Mouse (Mus musculus): ENCODE results near the gene Polr3a.

Gene Polr3a

DNA sequence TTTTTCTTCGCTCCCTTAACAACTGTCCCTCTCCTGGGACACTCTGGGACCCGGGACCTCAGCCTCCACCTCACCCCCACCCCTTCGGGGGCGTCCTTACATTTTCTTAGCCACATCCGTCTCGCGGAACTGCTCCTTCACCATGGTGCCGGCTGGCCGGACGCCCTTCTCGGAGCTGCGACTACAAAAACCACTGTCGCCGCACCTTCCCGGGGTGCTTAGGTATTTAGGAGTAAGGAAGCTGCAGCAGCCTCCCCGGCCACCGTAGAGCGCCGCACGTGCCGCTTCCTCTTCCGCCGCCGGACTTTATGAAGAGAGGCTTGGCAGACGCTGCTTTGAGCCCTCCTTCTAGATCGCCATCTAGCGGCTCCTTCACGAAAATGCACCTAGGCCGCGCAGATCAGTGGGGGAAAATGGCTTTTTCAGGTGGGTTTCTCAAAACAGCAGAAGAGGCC is at the start of gene Polr3a, which contains the start of gene Rps24:
Polr3a (minus strand) TSS at position 286 of the 455 bp plus-strand sequence.
Rps24 (plus strand) TSS at position 353 of the 455 bp plus-strand sequence.
- in situ Hi-C loops (cut with MboI; ENCODE audit: unreplicated experiment in 2 of 2) = loop anchor here in 1 of 2 experiments (25.0 kb wide), 2 partner anchors 626 to 976 kb away; partner anchors contain the start of gene Zmiz1

DNA sequence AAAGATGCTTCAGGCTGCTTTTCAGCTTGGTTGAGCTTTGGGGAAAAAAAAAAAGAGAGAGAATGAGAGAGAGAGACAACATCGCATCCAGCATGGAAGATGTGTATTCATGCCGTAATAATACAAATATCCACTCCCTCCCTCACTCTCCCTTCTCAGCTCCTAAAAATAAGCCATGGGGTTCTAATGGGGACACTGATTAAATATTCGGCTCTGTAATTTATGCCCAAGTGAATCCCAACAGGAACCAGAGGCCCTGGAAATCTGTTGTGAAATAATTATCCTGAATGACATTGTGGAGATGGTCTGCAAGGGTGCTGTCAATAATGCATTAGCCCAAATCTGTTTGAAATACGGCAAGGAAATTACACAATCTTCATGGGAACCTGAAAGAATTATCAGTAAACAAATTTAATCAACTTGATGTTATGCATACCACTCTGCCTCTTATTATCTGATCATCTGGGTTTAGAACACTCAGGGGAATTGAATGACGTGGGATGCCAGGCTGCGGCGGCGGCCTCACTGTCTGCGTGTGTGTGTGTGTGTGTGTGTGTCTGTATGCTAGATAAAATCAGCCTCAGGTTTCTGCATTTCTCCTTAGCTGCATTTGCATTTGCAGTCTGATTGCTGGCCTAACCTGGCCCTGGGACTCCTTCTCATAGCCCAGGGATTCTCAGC is 48.1 kb upstream of the Polr3a start:
- in situ Hi-C loops (cut with MboI; ENCODE audit: unreplicated experiment in 2 of 2) = no loop called here

DNA sequence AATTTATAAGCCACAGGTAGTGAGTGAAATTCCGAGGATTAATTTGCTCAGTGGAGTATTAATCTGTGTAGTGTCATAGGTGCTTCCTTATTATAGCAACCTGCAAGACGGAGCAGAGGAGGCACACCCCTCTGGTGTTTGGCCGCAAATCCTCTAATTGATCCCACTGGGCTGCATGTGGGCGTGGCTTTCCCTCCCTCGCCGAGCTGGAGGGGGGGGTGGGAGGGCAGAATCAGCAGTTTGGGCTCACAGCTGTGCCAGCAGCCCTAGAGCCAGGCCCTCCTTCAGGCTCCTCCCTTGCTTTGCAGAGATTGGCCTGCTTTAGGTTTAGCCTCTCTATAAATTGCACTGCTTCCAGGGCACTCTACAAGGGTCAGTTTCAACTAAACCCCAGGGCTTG is 43.4 kb upstream of the Polr3a start:
- in situ Hi-C loops (cut with MboI; ENCODE audit: unreplicated experiment in 2 of 2) = no loop called here

DNA sequence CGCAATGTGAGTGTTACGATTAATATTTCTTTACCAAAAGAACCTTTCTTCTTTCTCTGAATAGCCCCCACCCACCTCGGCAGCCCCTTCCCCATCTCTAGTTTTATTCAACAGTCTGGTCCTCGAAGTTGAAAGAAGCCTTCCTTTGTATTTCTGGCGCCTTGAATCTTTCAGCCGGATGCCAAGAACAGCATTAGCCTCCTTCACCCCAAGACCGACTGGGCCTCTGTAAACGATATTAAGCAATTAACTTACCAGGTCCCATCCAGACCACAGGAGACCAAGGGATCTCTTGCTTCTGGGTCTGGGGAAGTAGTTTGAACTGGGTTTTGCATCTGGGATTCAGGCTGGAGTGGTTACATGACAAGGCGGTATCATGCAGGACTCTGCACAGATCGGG is 39.6 kb upstream of the Polr3a start:
- in situ Hi-C loops (cut with MboI; ENCODE audit: unreplicated experiment in 2 of 2) = no loop called here

DNA sequence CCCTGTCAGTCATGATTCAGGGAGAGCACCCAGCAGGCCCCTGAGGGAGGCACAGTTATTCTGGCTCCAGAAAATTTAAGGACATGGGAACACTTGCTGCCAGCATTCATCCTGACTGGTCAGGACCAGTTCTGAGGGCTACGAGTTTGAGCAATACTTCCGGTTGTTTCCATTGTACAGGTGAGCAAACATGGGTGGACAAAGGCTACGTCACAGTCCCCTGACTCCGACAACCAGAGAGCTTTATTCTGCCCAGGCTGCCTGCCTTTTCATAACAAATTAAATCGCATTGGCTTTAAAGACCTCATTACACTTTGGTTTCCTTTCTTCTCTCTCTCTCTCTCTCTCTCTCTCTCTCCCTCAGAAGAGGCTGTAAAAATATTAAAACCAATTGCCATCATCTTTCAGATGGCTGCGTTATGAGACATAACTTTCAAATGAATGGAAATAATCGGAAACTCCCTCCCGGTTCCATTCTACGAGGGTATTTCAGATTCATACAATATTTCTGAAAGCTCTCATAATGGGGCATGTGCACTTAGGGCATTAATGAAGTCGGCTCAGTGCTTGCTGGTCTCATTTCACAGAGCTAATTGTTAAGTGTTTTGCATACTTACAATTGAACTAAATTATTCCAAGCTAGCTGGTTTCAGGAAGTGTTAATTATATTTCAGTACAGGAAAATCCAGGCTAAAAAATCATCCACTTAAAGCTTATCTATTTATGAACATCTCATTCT is 39.0 kb upstream of the Polr3a start:
- in situ Hi-C loops (cut with MboI; ENCODE audit: unreplicated experiment in 2 of 2) = no loop called here

DNA sequence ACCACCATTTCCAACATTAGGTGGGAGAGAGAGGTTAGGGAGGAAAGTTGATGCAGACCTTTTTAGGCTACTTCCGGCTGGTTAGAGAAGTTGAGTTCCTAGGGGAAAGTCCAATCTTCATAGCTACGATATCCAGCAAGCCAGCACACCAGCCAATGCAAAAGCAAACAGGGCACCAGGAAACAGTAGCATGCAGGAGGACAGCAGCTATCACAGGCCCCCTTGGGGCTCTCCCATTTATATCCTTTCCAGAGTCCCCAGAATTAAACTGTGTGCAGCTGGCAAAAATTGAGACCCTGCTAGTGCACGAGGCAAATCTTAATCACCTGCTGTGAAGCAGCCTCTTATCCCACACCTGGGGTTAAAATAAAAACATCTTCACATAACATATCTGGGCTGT is 38.3 kb upstream of the Polr3a start:
- in situ Hi-C loops (cut with MboI; ENCODE audit: unreplicated experiment in 2 of 2) = no loop called here

DNA sequence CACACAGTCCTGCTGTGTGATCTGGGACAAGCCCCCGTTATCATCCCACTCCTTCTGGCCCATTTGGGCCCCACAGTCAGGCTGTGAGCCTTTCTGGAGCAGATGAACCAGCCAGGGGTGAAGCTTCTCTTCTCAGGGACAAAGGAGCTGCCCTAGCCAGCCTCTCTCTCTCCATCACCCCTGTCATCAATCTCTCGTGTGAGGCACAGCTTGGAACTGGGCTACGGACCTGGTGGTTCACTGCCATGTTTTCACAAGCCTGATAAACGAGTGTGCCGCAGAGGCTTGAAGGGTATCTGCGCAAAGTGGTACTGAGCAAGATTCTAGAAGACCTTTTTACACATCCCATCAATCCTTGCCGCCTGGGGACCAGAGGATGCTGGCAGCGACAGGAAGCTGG is 34.7 kb upstream of the Polr3a start:
- in situ Hi-C loops (cut with MboI; ENCODE audit: unreplicated experiment in 2 of 2) = loop anchor here in 1 of 2 experiments (25.0 kb wide), 1 partner anchor 791 kb away; no protein-coding TSS in a partner anchor

DNA sequence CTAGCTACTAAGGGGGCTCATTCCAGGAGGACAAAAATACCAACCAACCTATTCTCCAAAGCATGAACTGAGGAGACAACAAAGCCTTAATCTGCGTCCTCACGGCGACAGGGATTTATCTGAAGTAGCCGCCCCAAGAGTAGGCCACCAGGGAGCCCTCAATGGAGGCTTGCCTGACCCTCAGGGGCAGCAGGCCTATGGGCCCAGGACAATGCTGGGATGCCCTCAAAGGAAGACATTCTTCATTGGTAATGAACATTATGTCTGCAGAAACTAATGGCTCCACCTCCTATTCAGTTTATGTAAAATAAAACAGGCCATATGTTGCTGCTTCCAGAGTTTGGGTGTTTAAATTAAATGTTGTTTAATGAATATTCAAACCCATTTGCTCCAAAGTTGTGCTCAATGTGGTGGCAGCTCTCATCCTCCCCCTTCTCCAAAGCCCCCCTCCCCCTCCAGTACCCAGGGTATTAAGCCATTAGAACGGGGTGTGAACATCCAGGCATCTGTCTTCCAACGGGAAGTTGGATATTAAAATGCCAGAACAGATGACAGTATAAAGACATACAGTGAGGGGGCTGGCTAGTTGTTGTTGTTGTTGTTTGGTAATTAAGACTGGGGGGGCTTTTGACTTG is 25.8 kb upstream of the Polr3a start:
- in situ Hi-C loops (cut with MboI; ENCODE audit: unreplicated experiment in 2 of 2) = loop anchor here (10.0 to 25.0 kb wide), 2 partner anchors 800 to 1292 kb away; no protein-coding TSS in a partner anchor

DNA sequence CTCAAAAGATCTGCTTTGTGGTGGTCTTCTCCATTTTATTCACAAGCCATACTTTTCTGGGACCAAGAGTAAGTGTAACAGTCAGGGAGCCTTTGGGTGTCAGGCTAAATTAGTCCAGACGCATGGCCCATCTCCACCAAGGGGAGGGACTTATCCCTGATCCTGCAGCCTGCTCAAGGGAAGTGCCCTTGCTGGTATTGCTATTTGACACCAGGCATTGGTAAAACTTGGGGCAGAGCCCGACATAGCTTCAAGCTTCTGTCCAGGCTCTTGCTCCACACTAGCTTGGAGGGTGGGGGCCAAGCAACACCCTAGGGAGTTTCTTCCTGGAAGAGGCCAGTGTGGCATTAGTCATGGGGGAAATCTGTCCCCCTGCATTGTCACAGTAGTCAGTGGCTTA is 23.8 kb upstream of the Polr3a start:
- in situ Hi-C loops (cut with MboI; ENCODE audit: unreplicated experiment in 2 of 2) = loop anchor here (10.0 to 25.0 kb wide), 2 partner anchors 802 to 1294 kb away; no protein-coding TSS in a partner anchor

DNA sequence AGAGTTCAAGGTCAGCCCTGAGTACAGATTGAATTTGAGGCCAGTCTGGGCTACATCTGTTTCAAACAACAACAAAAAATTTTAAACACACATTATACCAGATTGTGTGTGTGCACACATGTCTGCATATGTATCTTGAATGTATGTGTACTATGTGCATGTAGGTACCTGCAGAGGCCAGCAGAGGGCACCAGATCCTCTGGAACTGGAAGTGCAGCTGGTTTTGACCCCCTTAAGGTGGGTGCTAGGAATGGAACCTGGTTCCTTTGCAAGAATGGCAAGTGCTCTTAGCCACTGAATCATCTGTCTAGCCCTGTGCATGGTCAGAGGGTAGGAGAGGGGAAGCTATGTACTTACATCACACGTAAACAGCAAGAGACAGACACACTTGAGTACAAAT is 23.4 kb upstream of the Polr3a start:
- in situ Hi-C loops (cut with MboI; ENCODE audit: unreplicated experiment in 2 of 2) = loop anchor here (10.0 to 25.0 kb wide), 2 partner anchors 802 to 1295 kb away; no protein-coding TSS in a partner anchor

DNA sequence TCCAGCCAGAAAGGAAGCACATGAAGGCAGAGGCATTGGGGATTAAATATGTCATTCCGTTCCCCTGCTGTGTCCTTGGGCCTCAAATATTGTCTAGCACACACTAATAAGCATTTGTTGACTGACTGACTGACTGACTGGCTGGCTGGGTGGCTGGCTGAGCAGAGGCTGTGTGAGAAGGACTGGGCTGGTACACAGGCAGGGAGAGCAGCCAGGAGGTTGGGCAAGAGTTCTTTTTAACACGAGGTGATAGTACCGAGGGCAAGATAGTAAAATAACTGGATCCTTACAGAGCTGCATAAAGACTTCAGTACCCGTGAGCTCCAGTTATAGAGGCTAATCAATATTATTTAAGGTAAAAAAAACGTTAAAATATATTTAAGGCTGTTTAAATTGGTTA is 22.7 kb upstream of the Polr3a start:
- in situ Hi-C loops (cut with MboI; ENCODE audit: unreplicated experiment in 2 of 2) = loop anchor here (10.0 to 25.0 kb wide), 2 partner anchors 803 to 815 kb away; no protein-coding TSS in a partner anchor

DNA sequence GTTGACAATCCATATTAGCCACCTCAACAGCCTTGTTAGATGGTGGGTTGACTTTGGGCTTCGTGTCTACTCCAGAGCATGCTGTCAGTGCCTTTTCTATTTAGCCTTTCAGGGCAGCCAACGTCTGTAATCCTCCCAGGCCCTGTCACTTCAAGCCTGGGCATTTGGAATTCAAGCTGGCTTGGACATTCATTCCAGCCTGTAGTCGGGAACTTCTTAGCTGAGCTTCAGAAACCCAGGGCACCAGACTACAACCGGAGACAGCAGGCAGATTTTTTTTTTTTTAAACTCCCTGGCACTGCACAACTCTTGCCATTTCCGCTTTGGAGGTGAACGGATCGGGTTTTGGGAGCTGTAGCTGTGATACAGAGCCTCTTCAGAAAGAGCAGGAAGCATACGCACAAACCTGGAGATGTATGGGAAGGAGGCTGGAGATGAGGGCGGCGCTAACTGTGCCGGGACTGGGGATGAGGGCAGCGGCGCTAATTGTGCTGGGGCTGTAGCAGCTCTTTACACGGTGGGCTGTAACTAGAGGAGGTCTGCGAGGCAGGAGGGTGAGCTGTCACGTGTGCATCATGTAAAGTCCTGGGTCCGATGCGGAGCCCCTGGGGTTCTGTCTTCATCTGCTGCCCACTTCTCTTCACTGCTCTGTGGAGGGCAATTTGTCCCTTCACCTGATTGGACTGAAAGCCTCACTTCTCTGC is 21.4 kb upstream of the Polr3a start:
- in situ Hi-C loops (cut with MboI; ENCODE audit: unreplicated experiment in 2 of 2) = loop anchor here (10.0 to 25.0 kb wide), 2 partner anchors 804 to 817 kb away; no protein-coding TSS in a partner anchor

DNA sequence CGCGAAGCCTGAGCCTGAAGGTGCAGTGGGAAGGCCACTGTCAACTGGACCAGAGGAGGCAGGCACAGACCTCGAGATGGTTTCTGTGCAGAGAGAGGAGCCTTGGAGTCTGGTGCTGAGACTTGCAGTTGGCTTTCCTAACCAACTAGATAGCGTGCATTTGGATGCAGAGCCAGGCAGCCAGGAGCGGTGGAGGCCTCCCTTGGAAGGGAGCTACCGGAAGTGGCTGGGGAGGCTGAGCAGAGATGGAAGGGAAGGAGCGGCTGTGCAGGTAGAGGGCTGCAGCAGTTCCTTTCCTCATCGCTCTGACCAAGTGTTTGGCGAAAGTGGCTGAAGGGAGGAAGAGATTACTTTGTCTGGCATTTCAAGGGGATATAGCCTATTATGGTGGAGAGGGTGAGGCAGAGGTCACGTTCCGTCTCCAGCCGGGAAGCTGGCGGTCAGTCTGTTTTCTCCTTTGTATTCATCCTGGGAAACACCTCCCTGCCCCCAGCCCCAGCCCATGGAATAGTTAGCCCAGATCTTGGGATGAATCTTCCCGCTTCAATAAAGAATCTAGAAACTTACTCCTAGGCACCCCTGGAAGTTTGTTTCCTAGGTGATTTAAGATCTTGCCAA is 20.7 kb upstream of the Polr3a start:
- in situ Hi-C loops (cut with MboI; ENCODE audit: unreplicated experiment in 2 of 2) = loop anchor here (10.0 to 25.0 kb wide), 2 partner anchors 805 to 817 kb away; no protein-coding TSS in a partner anchor

DNA sequence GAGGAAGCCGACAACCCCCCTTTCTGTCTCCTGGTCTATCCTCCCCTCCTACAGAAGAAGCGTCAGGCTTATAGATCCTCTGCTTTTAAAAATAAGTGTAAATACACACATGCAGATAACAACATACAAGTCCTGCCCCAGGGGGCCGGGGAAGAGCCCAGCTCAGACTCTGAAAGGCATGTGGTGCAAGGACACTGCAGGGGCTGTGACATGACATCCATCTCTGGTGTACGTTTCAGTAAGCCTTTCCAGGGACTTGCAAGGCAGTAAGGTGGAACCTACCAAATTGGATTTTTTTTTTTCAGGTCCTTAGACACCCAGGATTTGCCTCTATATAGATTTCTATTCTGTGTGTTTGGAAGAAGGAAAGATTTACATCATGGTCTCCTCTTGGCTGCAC is 14.4 kb upstream of the Polr3a start:
- in situ Hi-C loops (cut with MboI; ENCODE audit: unreplicated experiment in 2 of 2) = loop anchor here (10.0 to 25.0 kb wide), 2 partner anchors 811 to 824 kb away; no protein-coding TSS in a partner anchor

DNA sequence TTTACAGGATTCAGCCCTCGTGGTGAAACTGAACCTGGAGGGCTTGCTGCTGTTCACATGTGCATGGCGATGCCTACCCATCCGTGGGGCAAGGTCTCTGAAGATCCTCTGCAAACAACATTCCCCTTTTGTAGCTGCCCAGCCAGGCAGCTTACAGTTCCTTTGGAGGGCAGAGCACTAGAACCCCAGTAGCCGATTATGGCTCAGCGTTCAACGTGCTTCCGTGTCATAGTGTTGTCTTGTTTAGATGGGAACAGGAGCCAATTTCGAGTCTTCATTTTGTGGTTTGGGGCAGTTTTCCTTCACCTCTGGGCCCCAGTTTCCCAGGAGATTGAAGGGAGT is 14.0 kb upstream of the Polr3a start:
- in situ Hi-C loops (cut with MboI; ENCODE audit: unreplicated experiment in 2 of 2) = loop anchor here (10.0 to 25.0 kb wide), 2 partner anchors 811 to 824 kb away; no protein-coding TSS in a partner anchor

DNA sequence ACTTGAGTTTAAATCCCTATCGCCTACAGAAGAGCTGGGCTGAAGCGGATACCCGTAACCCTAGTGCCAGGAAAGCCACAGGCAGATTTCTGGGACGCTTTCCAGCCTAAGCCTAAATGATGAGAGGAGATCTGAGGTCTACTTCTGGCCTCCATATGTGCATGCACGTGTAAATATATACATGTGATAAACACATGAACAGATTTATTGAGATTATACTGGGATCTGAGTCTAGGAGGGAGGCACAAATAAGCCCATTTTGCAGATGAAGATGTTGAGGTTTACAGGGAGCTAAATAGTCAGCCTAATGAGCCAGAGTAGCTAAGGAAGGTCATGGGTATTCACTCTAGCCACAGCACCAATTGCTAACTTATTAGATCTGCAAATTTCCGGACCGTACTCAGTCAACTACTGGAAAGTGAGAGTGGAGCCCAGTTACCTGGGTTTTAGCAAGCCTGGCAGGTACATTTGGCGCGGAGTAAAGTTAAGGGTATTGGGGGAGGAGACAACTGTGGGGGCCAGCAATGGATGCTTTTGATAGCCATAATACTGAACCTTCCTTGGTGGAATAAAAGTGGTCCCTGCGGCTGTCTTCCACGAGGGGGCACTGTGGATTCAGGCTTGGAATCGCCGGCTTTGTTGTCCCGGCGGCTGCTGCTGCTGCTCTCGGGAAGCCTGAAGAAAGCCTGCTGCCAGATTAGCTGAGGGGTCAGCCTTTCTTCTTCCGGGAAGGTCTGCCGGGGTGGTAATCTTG is 13.4 kb upstream of the Polr3a start:
- in situ Hi-C loops (cut with MboI; ENCODE audit: unreplicated experiment in 2 of 2) = loop anchor here (10.0 to 25.0 kb wide), 2 partner anchors 812 to 825 kb away; no protein-coding TSS in a partner anchor

DNA sequence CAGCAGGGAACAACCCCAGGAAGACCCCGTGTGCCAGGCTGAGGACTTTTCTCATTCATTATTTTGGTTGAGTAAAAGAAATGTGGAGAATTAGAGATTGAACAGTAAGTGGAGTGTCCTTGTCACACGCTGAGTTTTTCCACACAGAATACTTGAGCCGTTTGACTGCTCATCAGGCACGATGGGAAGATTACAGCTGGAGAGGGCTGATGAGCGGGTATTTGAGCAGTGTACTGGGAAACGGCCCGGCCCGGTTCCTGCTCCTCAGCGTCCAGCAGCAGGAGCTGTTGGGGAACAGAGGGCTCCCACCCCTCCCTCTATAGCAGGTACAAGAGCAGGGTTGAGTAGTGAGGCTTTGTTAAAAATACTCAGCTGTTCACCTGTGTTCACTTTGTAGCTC is 12.6 kb upstream of the Polr3a start:
- in situ Hi-C loops (cut with MboI; ENCODE audit: unreplicated experiment in 2 of 2) = loop anchor here (5.0 to 25.0 kb wide), 6 partner anchors 613 to 1198 kb away; partner anchors contain the start of gene Zmiz1 (in 1 of the 2)

DNA sequence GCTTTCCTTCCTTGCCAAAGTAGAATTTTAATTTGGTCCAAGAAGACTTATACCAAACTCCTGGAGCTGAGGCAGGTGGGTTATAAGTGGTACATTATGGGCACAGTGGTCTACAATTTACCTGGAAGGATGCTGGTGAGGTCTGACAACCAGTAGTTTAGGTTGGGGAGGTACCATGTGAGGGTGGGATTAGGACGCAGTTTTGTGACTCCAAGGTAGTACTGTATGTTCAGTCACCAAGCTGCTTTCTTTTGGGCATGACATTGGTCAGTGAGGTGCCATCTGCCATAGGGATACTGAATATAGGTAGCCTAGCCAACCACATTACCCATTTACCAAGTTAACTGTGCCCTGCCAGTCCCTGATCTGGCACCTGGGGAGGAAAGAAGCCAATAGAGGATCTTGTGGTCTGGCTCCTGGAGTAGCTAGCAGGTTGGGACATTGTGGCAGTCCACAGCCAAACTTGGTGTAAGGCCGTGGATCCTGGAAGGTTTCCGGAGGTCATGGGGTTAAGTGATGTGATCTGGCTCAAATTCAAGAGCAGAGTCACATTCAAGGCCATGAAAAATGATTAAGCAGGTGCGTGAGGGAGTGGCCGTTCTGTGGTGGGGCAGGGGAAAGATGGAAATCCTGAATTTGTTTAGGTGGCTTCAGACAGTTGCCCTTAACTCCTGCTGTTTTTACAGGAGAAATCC is 11.8 kb upstream of the Polr3a start:
- in situ Hi-C loops (cut with MboI; ENCODE audit: unreplicated experiment in 2 of 2) = loop anchor here (5.0 to 25.0 kb wide), 6 partner anchors 614 to 1199 kb away; partner anchors contain the start of gene Zmiz1 (in 1 of the 2)
